Mouse (Mus musculus): ENCODE data around the gene Adamts6. TPM values are rescaled to one million over a fixed set of nuclear protein-coding genes. Genes with fewer than 3 reads are reported as not detected.

Adamts6 gene
- polyA plus RNA-seq, 1 experiment from 2014 or later: 5.1 TPM

- H3K4me3 ChIP-seq: no peak overlapping the region
- H3K4me1 ChIP-seq (replicated peaks): no peaks in the 10 kb centered on the region
- ATAC-seq (replicated peaks; ENCODE audit: insufficient number of reproducible peaks, insufficient read depth, low FRiP score, low read depth): no peak
- no peaks in the 10 kb centered on the region for H3K27me3 ChIP-seq
- 66% methylated on average over 5 of the region's 5 CpGs for WGBS
- no peak overlapping the region for H3K9ac ChIP-seq
- peaks cover 13% of the 10 kb centered on the region for H3K36me3 ChIP-seq
- H3K27ac ChIP-seq: no peak overlapping the region
- no peaks in the 10 kb centered on the region for H3K9me3 ChIP-seq (replicated peaks)
- H3K4me2 ChIP-seq: no peak overlapping the region
Observed at GRCm38 (mm10) chr13:104352590-104352989, 65.0 kb downstream of the Adamts6 start.

- H3K4me3 ChIP-seq: no peak overlapping the region
- H3K27ac ChIP-seq: no peak overlapping the region
- 83% methylated on average over 8 of the region's 8 CpGs for WGBS
- H3K9ac ChIP-seq: no peak overlapping the region
- H3K36me3 ChIP-seq: peaks cover 7% of the 10 kb centered on the region; the same call in 1 of the 2 replicates
- H3K27me3 ChIP-seq: no peaks in the 10 kb centered on the region
- 0 out of 2 replicates have a peak, but pooled peaks cover 2% of the 10 kb centered on the region for H3K4me1 ChIP-seq (replicated peaks)
- no peak overlapping the region for H3K4me2 ChIP-seq
- ATAC-seq (replicated peaks; ENCODE audit: insufficient number of reproducible peaks, insufficient read depth, low FRiP score, low read depth): no peak
- H3K9me3 ChIP-seq (replicated peaks): no peaks in the 10 kb centered on the region
Observed at GRCm38 (mm10) chr13:104393427-104394356, 106.1 kb downstream of the Adamts6 start.

- Histone ChIP-seq H3K9me3 (replicated peaks) (no peaks in the 10 kb centered on the region), H3K9ac (no peak overlapping the region), H3K4me1 (replicated peaks) (0 out of 2 replicates have a peak, but pooled peaks cover 2% of the 10 kb centered on the region), H3K27me3 (no peaks in the 10 kb centered on the region), H3K4me2 (no peak overlapping the region), H3K27ac (no peak overlapping the region; the same call in 1 of the 2 replicates), H3K36me3 (peaks cover 6% of the 10 kb centered on the region), H3K4me3 (no peak overlapping the region)
- no peak for ATAC-seq (replicated peaks; ENCODE audit: insufficient number of reproducible peaks, insufficient read depth, low FRiP score, low read depth)
- 52% methylated on average over 8 of the region's 8 CpGs for WGBS
Observed at GRCm38 (mm10) chr13:104397814-104398213, 110.2 kb downstream of the Adamts6 start.

GRCm38 (mm10) chr13:104432734-104433133 is 145.1 kb downstream of the Adamts6 start:
- H3K4me3 ChIP-seq: no peak overlapping the region
- WGBS: 88% methylated on average over 2 of the region's 2 CpGs
- H3K4me1 ChIP-seq (replicated peaks): no peaks in the 10 kb centered on the region
- H3K4me2 ChIP-seq: no peak overlapping the region
- H3K27ac ChIP-seq: no peak overlapping the region
- ATAC-seq (replicated peaks; ENCODE audit: insufficient number of reproducible peaks, insufficient read depth, low FRiP score, low read depth): no peak
- H3K36me3 ChIP-seq: no peaks in the 10 kb centered on the region; the same call in 1 of the 2 replicates
- no peaks in the 10 kb centered on the region for H3K9me3 ChIP-seq (replicated peaks)
- H3K27me3 ChIP-seq: no peaks in the 10 kb centered on the region
- no peak overlapping the region for H3K9ac ChIP-seq

- Histone ChIP-seq H3K4me1 (replicated peaks) (no peaks in the 10 kb centered on the region), H3K36me3 (peaks cover 15% of the 10 kb centered on the region; the same call in 1 of the 2 replicates), H3K27ac (no peak overlapping the region), H3K9ac (no peak overlapping the region), H3K4me2 (no peak overlapping the region), H3K4me3 (no peak overlapping the region), H3K27me3 (no peaks in the 10 kb centered on the region), H3K9me3 (replicated peaks) (no peaks in the 10 kb centered on the region)
- no peak for ATAC-seq (replicated peaks; ENCODE audit: insufficient number of reproducible peaks, insufficient read depth, low FRiP score, low read depth)
- WGBS: 80% methylated on average over 7 of the region's 7 CpGs
Observed at GRCm38 (mm10) chr13:104442559-104442958, 154.9 kb downstream of the Adamts6 start.

- Histone ChIP-seq H3K9ac (no peak overlapping the region), H3K27ac (no peak overlapping the region), H3K36me3 (peaks cover 17% of the 10 kb centered on the region; the same call in 1 of the 2 replicates), H3K4me1 (replicated peaks) (no peaks in the 10 kb centered on the region), H3K27me3 (no peaks in the 10 kb centered on the region), H3K4me2 (no peak overlapping the region), H3K4me3 (no peak overlapping the region), H3K9me3 (replicated peaks) (no peaks in the 10 kb centered on the region)
- 56% methylated on average over 1 of the region's 1 CpGs for WGBS
- ATAC-seq (replicated peaks; ENCODE audit: insufficient number of reproducible peaks, insufficient read depth, low FRiP score, low read depth): no peak
Observed at GRCm38 (mm10) chr13:104445437-104445836, 157.8 kb downstream of the Adamts6 start.

GRCm38 (mm10) chr13:104446974-104447373 is 159.3 kb downstream of the Adamts6 start:
- Histone ChIP-seq H3K4me2 (no peak overlapping the region), H3K27me3 (no peaks in the 10 kb centered on the region), H3K9me3 (replicated peaks) (no peaks in the 10 kb centered on the region), H3K36me3 (peaks cover 17% of the 10 kb centered on the region; the same call in 1 of the 2 replicates), H3K4me1 (replicated peaks) (no peaks in the 10 kb centered on the region), H3K9ac (no peak overlapping the region), H3K27ac (no peak overlapping the region), H3K4me3 (no peak overlapping the region)
- ATAC-seq (replicated peaks; ENCODE audit: insufficient number of reproducible peaks, insufficient read depth, low FRiP score, low read depth): no peak
- 68% methylated on average over 1 of the region's 1 CpGs for WGBS

- H3K4me1 ChIP-seq (replicated peaks): no peaks in the 10 kb centered on the region
- H3K4me3 ChIP-seq: no peak overlapping the region
- no peak overlapping the region for H3K4me2 ChIP-seq
- ATAC-seq (replicated peaks; ENCODE audit: insufficient number of reproducible peaks, insufficient read depth, low FRiP score, low read depth): no peak
- H3K9me3 ChIP-seq (replicated peaks): no peaks in the 10 kb centered on the region
- H3K36me3 ChIP-seq: peaks cover 17% of the 10 kb centered on the region; the same call in 1 of the 2 replicates
- H3K27me3 ChIP-seq: no peaks in the 10 kb centered on the region
- H3K27ac ChIP-seq: no peak overlapping the region
- no peak overlapping the region for H3K9ac ChIP-seq
Observed at GRCm38 (mm10) chr13:104447470-104447869, 159.8 kb downstream of the Adamts6 start.

GRCm38 (mm10) chr13:104448349-104448748 is 160.7 kb downstream of the Adamts6 start:
- Histone ChIP-seq H3K4me2 (no peak overlapping the region), H3K36me3 (peaks cover 17% of the 10 kb centered on the region; the same call in 1 of the 2 replicates), H3K4me1 (replicated peaks) (no peaks in the 10 kb centered on the region), H3K9ac (no peak overlapping the region), H3K4me3 (no peak overlapping the region), H3K27ac (no peak overlapping the region), H3K9me3 (replicated peaks) (no peaks in the 10 kb centered on the region), H3K27me3 (no peaks in the 10 kb centered on the region)
- 76% methylated on average over 1 of the region's 1 CpGs for WGBS
- ATAC-seq (replicated peaks; ENCODE audit: insufficient number of reproducible peaks, insufficient read depth, low FRiP score, low read depth): no peak

- H3K4me1 ChIP-seq (replicated peaks): no peaks in the 10 kb centered on the region
Observed at GRCm38 (mm10) chr13:104453271-104453974, 165.8 kb downstream of the Adamts6 start.

GRCm38 (mm10) chr13:104460287-104460686 is 172.7 kb downstream of the Adamts6 start:
- Histone ChIP-seq H3K27ac (no peak overlapping the region), H3K9ac (no peak overlapping the region), H3K36me3 (peaks cover 4% of the 10 kb centered on the region; the same call in 1 of the 2 replicates), H3K9me3 (replicated peaks) (no peaks in the 10 kb centered on the region), H3K4me1 (replicated peaks) (no peaks in the 10 kb centered on the region), H3K4me3 (no peak overlapping the region), H3K4me2 (no peak overlapping the region), H3K27me3 (no peaks in the 10 kb centered on the region)
- 78% methylated on average over 1 of the region's 1 CpGs for WGBS
- no peak for ATAC-seq (replicated peaks; ENCODE audit: insufficient number of reproducible peaks, insufficient read depth, low FRiP score, low read depth)

More at GRCm38 (mm10) chr13:104453271-104453974, 165.8 kb downstream of the Adamts6 start:
- H3K9me3 ChIP-seq (replicated peaks): no peaks in the 10 kb centered on the region
- H3K36me3 ChIP-seq: no peaks in the 10 kb centered on the region
- no peaks in the 10 kb centered on the region for H3K27me3 ChIP-seq
- no peak for ATAC-seq (replicated peaks; ENCODE audit: insufficient number of reproducible peaks, insufficient read depth, low FRiP score, low read depth)
- H3K4me2 ChIP-seq: no peak overlapping the region
- no peak overlapping the region for H3K9ac ChIP-seq
- WGBS: 91% methylated on average over 1 of the region's 1 CpGs
- H3K27ac ChIP-seq: no peak overlapping the region
- H3K4me3 ChIP-seq: no peak overlapping the region
